Mouse (Mus musculus): Measurements from ENCODE around the gene Lpar2. TPM values are rescaled to one million over a fixed set of nuclear protein-coding genes. Genes with fewer than 3 reads are reported as not detected.

Gene Lpar2
- polyA plus RNA-seq (2012) = 0.38 and 0.43 TPM in 2 replicates

GRCm38 (mm10) chr8:69822386-69823191 is at the start of gene Lpar2:
Gene Lpar2, plus strand, starts transcription at chr8:69822429.
- no peak for TF ChIP-seq GATA1 (IDR thresholded peaks at IDR 0.05; ENCODE audit: low read length)

- TF ChIP-seq GATA1 (IDR thresholded peaks at IDR 0.05; ENCODE audit: low read length) = no peak
These were observed 47.6 kb upstream of the Lpar2 start, which contains the start of gene Gm20422 for GRCm38 (mm10) chr8:69774503-69775148. Gene Gm20422, minus strand, starts transcription at chr8:69774886.

- TF ChIP-seq GATA1 (IDR thresholded peaks at IDR 0.05; ENCODE audit: low read length) = no peak
These were observed 47.1 kb upstream of the Lpar2 start for GRCm38 (mm10) chr8:69775149-69775534.

- no peak for TF ChIP-seq GATA1 (IDR thresholded peaks at IDR 0.05; ENCODE audit: low read length)
These were observed 45.1 kb upstream of the Lpar2 start for GRCm38 (mm10) chr8:69777111-69777510.

DNA sequence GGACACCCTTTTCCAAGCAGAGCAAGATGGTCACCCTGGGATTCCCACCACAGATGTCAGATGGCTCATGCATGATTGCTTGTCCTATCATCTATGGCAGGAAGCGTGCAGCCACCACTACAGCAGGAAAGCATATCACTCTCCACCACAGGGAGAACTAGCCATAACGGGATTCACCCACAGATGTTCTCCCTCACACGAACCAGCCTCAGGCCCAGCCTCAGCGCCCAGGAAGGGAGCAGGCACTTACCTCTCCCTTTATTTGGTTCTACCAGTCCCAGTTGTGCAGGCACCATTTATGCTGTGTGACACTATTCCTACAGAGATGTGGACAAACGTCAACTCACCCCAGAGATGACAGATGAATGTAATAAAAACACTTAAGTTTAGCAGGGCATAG is 33.1 kb upstream of the Lpar2 start:
- peak; percentile 14 for TF ChIP-seq GATA1 (IDR thresholded peaks at IDR 0.05; ENCODE audit: low read length)

DNA sequence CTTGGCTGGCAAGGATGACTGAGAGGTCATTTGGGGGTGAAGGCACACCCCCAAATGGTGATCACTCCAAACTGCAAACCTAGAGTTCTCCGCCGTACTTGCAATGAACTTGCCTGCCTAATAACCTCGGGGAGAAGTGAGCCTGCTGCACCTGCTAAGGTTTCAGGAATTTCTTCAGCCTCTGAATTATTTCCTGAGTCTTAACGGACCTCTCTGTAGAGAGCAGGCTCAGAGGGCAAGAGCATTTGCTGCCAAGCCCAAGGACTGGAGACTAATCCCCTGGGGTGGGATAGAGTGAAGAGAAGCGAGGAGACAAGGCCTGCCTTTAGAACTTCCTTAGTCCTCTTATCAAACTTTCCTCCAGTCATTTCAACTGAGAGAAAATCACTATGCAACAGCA is 32.5 kb upstream of the Lpar2 start:
- no peak for TF ChIP-seq GATA1 (IDR thresholded peaks at IDR 0.05; ENCODE audit: low read length)

DNA sequence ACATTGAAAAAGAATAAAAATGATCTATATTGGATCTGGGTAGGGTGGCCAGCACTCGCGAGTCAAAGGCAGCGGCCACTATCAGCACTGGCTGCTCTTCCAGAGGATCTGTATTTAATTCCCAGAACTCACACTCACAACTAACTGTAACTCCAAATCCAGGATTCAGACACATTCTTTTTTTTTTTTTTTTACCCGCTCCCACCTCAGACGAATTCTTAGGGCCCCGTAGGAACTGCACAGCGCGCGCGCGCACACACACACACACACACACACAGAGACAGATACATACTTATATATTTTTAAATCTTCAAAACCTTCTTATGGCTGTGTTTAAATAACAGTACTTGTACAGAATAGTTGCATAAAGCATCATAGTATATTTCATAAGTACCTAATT is 31.9 kb upstream of the Lpar2 start:
- TF ChIP-seq GATA1 (IDR thresholded peaks at IDR 0.05; ENCODE audit: low read length) = no peak

DNA sequence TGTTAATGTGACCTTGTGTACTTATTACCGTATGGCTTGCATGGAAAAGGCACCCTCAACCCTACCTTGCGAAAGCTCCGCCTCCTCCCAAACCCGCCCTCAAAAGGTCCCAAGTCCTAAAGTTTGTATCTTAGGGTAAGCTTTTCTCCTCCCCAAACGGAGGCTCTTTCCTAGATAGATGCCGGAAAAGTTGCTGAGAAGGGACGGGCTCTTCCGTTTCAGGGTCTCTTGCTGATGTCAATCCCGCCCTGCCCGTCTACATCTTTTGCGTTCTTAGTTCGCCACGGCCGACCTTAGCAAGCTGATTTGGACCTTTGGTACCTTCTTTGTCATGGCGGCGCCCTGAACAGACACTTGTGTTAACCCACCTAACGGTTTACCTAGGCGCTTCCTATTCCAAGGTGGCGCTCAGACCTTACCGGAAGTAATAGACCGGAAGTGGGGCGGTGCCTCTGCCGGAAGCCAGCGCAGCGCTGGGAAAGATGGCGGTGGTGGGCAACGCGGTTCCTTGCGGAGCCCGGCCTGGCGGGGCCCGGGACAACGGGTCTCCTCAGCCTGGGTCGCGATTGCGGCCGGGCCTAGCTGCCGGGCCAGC is 31.4 kb upstream of the Lpar2 start, which contains the start of the genes Atp13a1 and Zfp866:
Atp13a1 (plus strand) TSS at position 391 of the 595 bp plus-strand sequence.
Zfp866 (minus strand) TSS at position 406 of the 595 bp plus-strand sequence.
- no peak for TF ChIP-seq GATA1 (IDR thresholded peaks at IDR 0.05; ENCODE audit: low read length)

DNA sequence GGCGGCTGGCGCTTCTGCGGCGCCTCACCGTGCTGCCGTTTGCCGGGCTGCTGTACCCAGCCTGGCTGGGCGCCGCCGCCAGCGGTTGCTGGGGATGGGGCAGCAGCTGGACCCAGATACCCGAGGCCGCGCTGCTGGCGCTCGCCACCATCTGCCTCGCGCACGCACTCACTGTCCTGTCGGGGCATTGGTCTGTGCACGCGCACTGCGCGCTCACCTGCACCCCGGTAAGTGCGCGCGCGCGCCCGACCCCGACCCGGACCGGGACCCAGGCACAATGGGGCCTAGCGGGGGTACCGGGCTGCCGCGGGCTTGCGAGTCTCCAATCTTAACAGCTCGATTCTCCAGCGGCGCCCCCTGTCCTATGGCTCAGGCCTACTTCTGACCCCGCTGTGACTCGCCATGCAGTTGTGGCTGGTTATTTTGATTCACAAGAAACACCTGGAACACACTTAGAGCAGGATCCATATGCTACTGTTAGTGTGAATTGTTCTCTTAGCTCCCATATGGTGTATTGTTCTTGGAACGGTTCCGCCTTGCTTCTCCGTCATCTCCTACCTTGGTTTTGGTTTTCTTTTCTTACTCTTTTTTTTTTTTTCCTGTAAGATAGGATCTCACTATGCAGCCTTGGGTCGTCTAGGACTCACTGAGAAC is 30.7 kb upstream of the Lpar2 start:
- no peak for TF ChIP-seq GATA1 (IDR thresholded peaks at IDR 0.05; ENCODE audit: low read length)

- no peak for TF ChIP-seq GATA1 (IDR thresholded peaks at IDR 0.05; ENCODE audit: low read length)
These were observed 28.6 kb upstream of the Lpar2 start for GRCm38 (mm10) chr8:69793666-69794065.

DNA sequence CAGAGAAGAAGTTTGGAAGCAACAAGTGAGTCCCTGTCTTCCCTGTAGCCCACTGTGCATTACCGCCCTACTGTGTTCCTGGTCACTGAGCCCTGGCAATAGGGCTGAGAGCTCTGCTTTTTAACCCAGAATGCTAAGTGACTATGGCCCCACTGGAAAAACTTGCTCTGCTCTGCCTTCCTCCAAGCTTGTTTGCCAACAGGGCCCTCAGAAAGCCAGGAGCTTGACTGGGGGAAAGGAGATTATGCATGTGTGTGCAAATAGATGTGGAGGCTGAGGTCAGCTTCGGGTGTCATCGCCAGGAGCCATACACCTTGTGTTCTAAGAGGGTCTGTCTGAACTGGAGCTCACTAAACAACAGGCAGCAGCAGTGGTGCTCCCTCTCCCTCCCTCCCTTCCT is 28.1 kb upstream of the Lpar2 start:
- no peak for TF ChIP-seq GATA1 (IDR thresholded peaks at IDR 0.05; ENCODE audit: low read length)

DNA sequence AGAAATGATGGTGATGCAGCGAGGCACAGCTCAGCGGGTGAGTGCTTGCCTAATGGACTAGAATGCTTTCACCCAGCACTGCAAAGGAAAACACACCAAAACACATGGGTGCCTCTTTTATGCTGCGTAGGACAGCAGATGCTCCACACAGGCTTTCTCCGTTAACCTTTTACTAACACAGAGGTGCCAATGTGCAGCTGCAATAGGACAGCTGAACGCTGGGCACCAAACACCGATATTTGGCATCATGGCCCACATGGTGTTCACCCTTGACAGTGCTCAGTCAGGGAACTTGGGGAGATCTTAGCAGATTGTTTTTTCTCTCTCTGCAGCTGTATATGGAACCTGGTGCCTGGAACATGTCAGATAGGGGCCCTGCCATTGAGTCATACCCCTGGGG is 27.3 kb upstream of the Lpar2 start:
- no peak for TF ChIP-seq GATA1 (IDR thresholded peaks at IDR 0.05; ENCODE audit: low read length)

GRCm38 (mm10) chr8:69796721-69797345 is 25.4 kb upstream of the Lpar2 start:
- no peak for TF ChIP-seq GATA1 (IDR thresholded peaks at IDR 0.05; ENCODE audit: low read length)

GRCm38 (mm10) chr8:69797661-69798060 is 24.6 kb upstream of the Lpar2 start:
- no peak for TF ChIP-seq GATA1 (IDR thresholded peaks at IDR 0.05; ENCODE audit: low read length)

GRCm38 (mm10) chr8:69799261-69799660 is 23.0 kb upstream of the Lpar2 start:
- no peak for TF ChIP-seq GATA1 (IDR thresholded peaks at IDR 0.05; ENCODE audit: low read length)

All from G1E-ER4 (cell line).